Mouse (Mus musculus): Measurements from ENCODE around the gene Vps13a. TPM values are rescaled to one million over a fixed set of nuclear protein-coding genes. Genes with fewer than 3 reads are reported as not detected.

The Vps13a gene
- polyA plus RNA-seq, 1 experiment from 2014 or later = 7.0 TPM

GRCm38 (mm10) chr19:16580501-16580900 lies 200.2 kb downstream of the Vps13a start:
- H3K9ac ChIP-seq (ENCODE audit: low read length) = no peak overlapping the region
- no peaks in the 10 kb centered on the region for H3K4me1 ChIP-seq (ENCODE audit: control insufficient read depth, insufficient read depth, low read length)
- no peak overlapping the region for H3K4me3 ChIP-seq (ENCODE audit: low read depth, low read length)
- no peak overlapping the region for H3K27ac ChIP-seq (ENCODE audit: low read depth, low read length)
- no peaks in the 10 kb centered on the region for H3K36me3 ChIP-seq (ENCODE audit: control insufficient read depth, insufficient read depth, low read length)
- no peak overlapping the region for H3K4me2 ChIP-seq (ENCODE audit: low read length)
- H3K9me3 ChIP-seq (replicated peaks; ENCODE audit: control insufficient read depth, low read length) = no peaks in the 10 kb centered on the region
- no peaks in the 10 kb centered on the region for H3K27me3 ChIP-seq (replicated peaks; ENCODE audit: control insufficient read depth, insufficient read depth, low read length)
- WGBS = 92% methylated on average over 8 of the region's 8 CpGs
- no peak for ATAC-seq
- no peak for DNase-seq (ENCODE audit: low spot score)

DNA sequence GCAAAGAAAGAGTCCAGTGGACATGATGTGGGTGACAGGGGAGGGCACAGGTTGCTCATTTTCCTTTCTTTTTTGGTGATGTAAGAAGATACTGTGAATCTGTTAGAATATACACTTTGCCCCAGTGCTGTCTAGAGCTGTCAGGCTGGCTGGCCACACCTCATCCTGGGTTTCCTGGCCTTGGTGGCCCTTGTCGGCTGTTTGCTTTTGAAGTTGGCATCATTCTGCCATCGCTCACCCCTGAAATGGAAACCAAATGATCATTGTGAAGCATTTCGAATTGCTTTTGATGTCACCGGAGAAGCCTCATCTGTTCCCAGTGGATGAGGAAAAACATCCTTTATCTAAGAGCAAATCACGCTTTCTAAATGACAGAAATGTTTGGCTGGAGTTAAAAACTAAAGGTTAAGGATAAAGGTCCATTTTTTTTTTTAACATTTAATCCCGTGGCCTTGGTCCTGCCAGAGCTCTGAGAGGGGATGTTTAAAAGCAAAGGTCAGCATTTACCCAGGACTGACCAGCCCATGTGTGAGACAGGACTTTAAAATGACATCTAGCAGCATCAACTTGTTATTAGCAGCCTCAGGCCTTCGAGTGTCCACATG lies 201.0 kb downstream of the Vps13a start:
- WGBS = 84% methylated on average over 7 of the region's 7 CpGs
- Histone ChIP-seq H3K4me2 (ENCODE audit: low read length) (no peak overlapping the region), H3K4me1 (ENCODE audit: control insufficient read depth, insufficient read depth, low read length) (no peaks in the 10 kb centered on the region), H3K27me3 (replicated peaks; ENCODE audit: control insufficient read depth, insufficient read depth, low read length) (no peaks in the 10 kb centered on the region), H3K9ac (ENCODE audit: low read length) (no peak overlapping the region), H3K9me3 (replicated peaks; ENCODE audit: control insufficient read depth, low read length) (no peaks in the 10 kb centered on the region), H3K4me3 (ENCODE audit: low read depth, low read length) (no peak overlapping the region), H3K27ac (ENCODE audit: low read depth, low read length) (no peak overlapping the region), H3K36me3 (ENCODE audit: control insufficient read depth, insufficient read depth, low read length) (no peaks in the 10 kb centered on the region)
- ATAC-seq (no peak), DNase-seq (ENCODE audit: low spot score) (no peak)

DNA sequence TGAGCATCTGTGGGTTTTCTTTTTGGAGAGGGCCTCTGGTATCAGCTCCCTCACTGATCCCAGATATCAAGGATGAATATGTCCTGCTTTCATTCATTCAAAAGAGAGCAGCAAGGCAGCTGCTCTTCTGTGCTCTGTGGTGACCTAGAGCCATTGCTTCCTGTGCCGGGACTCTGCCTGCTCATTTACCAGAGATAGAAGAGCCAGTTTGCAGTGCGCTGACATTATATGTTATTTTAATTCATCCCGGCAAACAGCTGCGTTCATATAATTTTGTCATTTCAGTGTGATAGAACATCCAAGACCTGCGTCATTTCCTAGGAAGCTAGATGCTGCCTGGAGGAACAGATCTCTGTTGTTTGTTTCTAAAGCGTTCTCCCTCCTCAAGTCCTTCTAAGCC lies 203.9 kb downstream of the Vps13a start:
- DNase-seq (ENCODE audit: low spot score) (no peak), ATAC-seq (no peak)
- Histone ChIP-seq H3K4me3 (ENCODE audit: low read depth, low read length) (no peak overlapping the region), H3K36me3 (ENCODE audit: control insufficient read depth, insufficient read depth, low read length) (no peaks in the 10 kb centered on the region), H3K27me3 (replicated peaks; ENCODE audit: control insufficient read depth, insufficient read depth, low read length) (no peaks in the 10 kb centered on the region), H3K9ac (ENCODE audit: low read length) (no peak overlapping the region), H3K9me3 (replicated peaks; ENCODE audit: control insufficient read depth, low read length) (no peaks in the 10 kb centered on the region), H3K27ac (ENCODE audit: low read depth, low read length) (no peak overlapping the region), H3K4me2 (ENCODE audit: low read length) (no peak overlapping the region), H3K4me1 (ENCODE audit: control insufficient read depth, insufficient read depth, low read length) (no peaks in the 10 kb centered on the region)
- 90% methylated on average over 6 of the region's 6 CpGs for WGBS

Other genes starting within 250 kb of the Vps13a start
- gene Foxb2, start 92.9 kb upstream of the Vps13a start, polyA plus RNA-seq (2014; fragmentation: Nextera tagmentation; extraction: Ambion mirVana) = 0.15 and 0.23 TPM in 2 replicates
- gene Prune2, start 175.2 kb upstream of the Vps13a start, polyA plus RNA-seq (2014; fragmentation: Nextera tagmentation; extraction: Ambion mirVana) = 2.6 TPM in 2 replicates

Measured in forebrain, embryonic 14.5 days (tissue).